8 mouse cellular contexts compared by ENCODE assay signal in genomic region chr8:121730170-121730569, GRCm38 (mm10). TPM values are rescaled to one million over a fixed set of nuclear protein-coding genes. Genes with fewer than 3 reads are reported as not detected.
A peak's percentile ranks its signal among the peaks of the same experiment; 100 is the strongest.
DNase-seq lines count a peak whose midpoint lies in the region; ATAC-seq lines count a peak whose summit lies in the region.

No protein-coding gene starts in this region.

- H3K27me3 ChIP-seq in lung, embryonic 15.5 days = peaks cover 73% of the 10 kb centered on the region
- H3K27me3 ChIP-seq in limb, embryonic 11.5 days (ENCODE audit: control insufficient read depth, insufficient read depth, low read length) = peaks cover 55% of the 10 kb centered on the region

- H3K4me3 ChIP-seq in lung, embryonic 15.5 days = peak overlapping the region; percentile 44
- peak overlapping the region; percentile 43 for H3K4me3 ChIP-seq in limb, embryonic 11.5 days (ENCODE audit: low read depth, low read length)

- H3K9ac ChIP-seq in lung, embryonic 15.5 days = no peak overlapping the region
- H3K9ac ChIP-seq in limb, embryonic 11.5 days (ENCODE audit: low read length) = no peak overlapping the region; the same call in 1 of the 2 replicates

- no peak for ATAC-seq in lung, embryonic 15.5 days (ENCODE audit: borderline replicate concordance, extremely low read depth, low FRiP score, low TSS enrichment)
- ATAC-seq in limb, embryonic 11.5 days (ENCODE audit: insufficient number of reproducible peaks, low FRiP score, low TSS enrichment, low read depth) = no peak
- no peak for ATAC-seq in megakaryocyte, adult 5-6 weeks (ENCODE audit: poor library complexity, severe bottlenecking)

- H3K4me2 ChIP-seq in lung, embryonic 15.5 days = peak overlapping the region; percentile 82
- peak overlapping the region; percentile 97 for H3K4me2 ChIP-seq in limb, embryonic 11.5 days (ENCODE audit: low read depth, severe bottlenecking)

- DNase-seq in adrenal gland, postnatal 10 days = peak; percentile 19
- DNase-seq in adrenal gland, postnatal 36 days = no peak
- no peak for DNase-seq in lung, postnatal 4 days
- DNase-seq in limb, embryonic 11.5 days (ENCODE audit: low spot score) = peak; percentile 41
- peak; percentile 57 for DNase-seq in retina, embryonic 14.5 days (ENCODE audit: low spot score)
- DNase-seq in ovary, postnatal 10 days (ENCODE audit: low spot score) = no peak

- H3K36me3 ChIP-seq in lung, embryonic 15.5 days = no peaks in the 10 kb centered on the region
- no peaks in the 10 kb centered on the region for H3K36me3 ChIP-seq in limb, embryonic 11.5 days (ENCODE audit: control insufficient read depth, insufficient read depth, low read length)

- no peaks in the 10 kb centered on the region for H3K9me3 ChIP-seq in lung, embryonic 15.5 days
- H3K9me3 ChIP-seq in limb, embryonic 11.5 days (ENCODE audit: control insufficient read depth, low read length) = no peaks in the 10 kb centered on the region

- no peak overlapping the region for H3K27ac ChIP-seq in lung, embryonic 15.5 days
- no peak overlapping the region for H3K27ac ChIP-seq in limb, embryonic 11.5 days (replicated peaks; ENCODE audit: low read depth, low read length)

- WGBS in lung, embryonic 15.5 days = 0% methylated on average over 20 of the region's 60 CpGs
- WGBS in limb, embryonic 11.5 days = under 1% methylated on average over 56 of the region's 60 CpGs

- H3K4me1 ChIP-seq in lung, embryonic 15.5 days = peaks cover 6% of the 10 kb centered on the region
- peaks cover 8% of the 10 kb centered on the region; the same call in 1 of the 2 replicates for H3K4me1 ChIP-seq in limb, embryonic 11.5 days (ENCODE audit: control insufficient read depth, insufficient read depth, low read length)

RNA-seq across cellular contexts. Expression of gene Jph3, which starts 0.7 kb away (rescaled TPM):
- total RNA-seq in adrenal gland, postnatal 10 days (2021) = 1 to 10 TPM; 2.7 to 4.6 TPM
- 1 to 10 TPM; 1.1 to 1.8 TPM for total RNA-seq in adrenal gland, postnatal 36 days (2021)
- 0.44 and 0.86 TPM in 2 replicates for polyA plus RNA-seq in lung, embryonic 15.5 days (2015; fragmentation: Nextera tagmentation; extraction: Ambion mirVana)
- 0.67 and 0.73 TPM in 2 replicates for polyA plus RNA-seq in limb, embryonic 11.5 days (2014; fragmentation: Nextera tagmentation; extraction: Ambion mirVana)
- 0.07 and 0.11 TPM in 2 replicates for total RNA-seq in megakaryocyte, adult 5-6 weeks (2015)
- 0.18 TPM in 1 of 2 replicates, not detected in the other for total RNA-seq in megakaryocyte, adult 5-6 weeks (2017)

Comparison
In these comparisons a context has a peak if more than half of its experiments do, and no peak if none do; other contexts are left out.
1. DNase-seq: peak in adrenal gland, postnatal 10 days (single experiment), limb, embryonic 11.5 days (single experiment) and retina, embryonic 14.5 days (single experiment); none in adrenal gland, postnatal 36 days (0 of 2), lung, postnatal 4 days (0 of 2) and ovary, postnatal 10 days (single experiment).